Mouse (Mus musculus) embryonic facial prominence, embryonic 15.5 days (tissue): Measurements from ENCODE around the gene Rab6b. TPM values are rescaled to one million over a fixed set of nuclear protein-coding genes. Genes with fewer than 3 reads are reported as not detected.

Experiments used
- ATAC-seq: fragments of 200-750 bp; cut with Nextera tagmentation; 2 replicates; pipeline ENCODE4 v1.8.0; 2017; ENCODE audit warnings: low read depth, moderate TSS enrichment; ENCODE audit not compliant: insufficient number of reproducible peaks, low FRiP score, low TSS enrichment
- H3K27ac ChIP-seq: fragments of 300-500 bp; sonication (generic); replicated peaks from 2 replicates; pipeline ENCODE4 v1.5.1; 2015; ENCODE audit warnings: mild to moderate bottlenecking, inconsistent platforms
- H3K27me3 ChIP-seq: fragments of 300-500 bp; sonication (generic); 2 replicates; pipeline ENCODE4 v1.6.1; 2015; ENCODE audit warnings: inconsistent platforms
- H3K36me3 ChIP-seq: fragments of 300-500 bp; sonication (generic); 2 replicates; pipeline ENCODE4 v1.6.1; 2015; ENCODE audit warnings: mild to moderate bottlenecking, inconsistent platforms
- H3K4me1 ChIP-seq: fragments of 300-500 bp; sonication (generic); 2 replicates; pipeline ENCODE4 v1.6.1; 2015; ENCODE audit warnings: inconsistent platforms
- H3K4me2 ChIP-seq: fragments of 300-500 bp; sonication (generic); replicated peaks from 2 replicates; pipeline ENCODE4 v1.6.1; 2015; ENCODE audit warnings: mild to moderate bottlenecking, inconsistent platforms
- H3K4me3 ChIP-seq: fragments of 300-500 bp; sonication (generic); replicated peaks from 2 replicates; pipeline ENCODE4 v1.5.1; 2015; ENCODE audit warnings: mild to moderate bottlenecking, inconsistent platforms
- H3K9ac ChIP-seq: fragments of 300-500 bp; sonication (generic); 2 replicates; pipeline ENCODE4 v1.6.1; 2015; ENCODE audit warnings: inconsistent platforms
- H3K9me3 ChIP-seq: fragments of 300-500 bp; sonication (generic); replicated peaks from 2 replicates; pipeline ENCODE4 v1.6.1; 2016; ENCODE audit warnings: inconsistent platforms
- WGBS: fragments of 180-500 bp; shearing (Covaris S2); methylation state at CpG from one replicate; pipeline ENCODE4 v1.1.7; 2015; 5-methylcytosine and 5-hydroxymethylcytosine counted together
- polyA plus RNA-seq: library from polyadenylated mRNA; unstranded; fragments of >200 nt; fragmentation: Nextera tagmentation; extraction: Ambion mirVana; gene quantifications from 2 replicates; pipeline ENCODE4 v1.2.1, GENCODE M21; 2015

Rab6b gene
- polyA plus RNA-seq, 1 experiment from 2014 or later = 10.2 TPM

DNA sequence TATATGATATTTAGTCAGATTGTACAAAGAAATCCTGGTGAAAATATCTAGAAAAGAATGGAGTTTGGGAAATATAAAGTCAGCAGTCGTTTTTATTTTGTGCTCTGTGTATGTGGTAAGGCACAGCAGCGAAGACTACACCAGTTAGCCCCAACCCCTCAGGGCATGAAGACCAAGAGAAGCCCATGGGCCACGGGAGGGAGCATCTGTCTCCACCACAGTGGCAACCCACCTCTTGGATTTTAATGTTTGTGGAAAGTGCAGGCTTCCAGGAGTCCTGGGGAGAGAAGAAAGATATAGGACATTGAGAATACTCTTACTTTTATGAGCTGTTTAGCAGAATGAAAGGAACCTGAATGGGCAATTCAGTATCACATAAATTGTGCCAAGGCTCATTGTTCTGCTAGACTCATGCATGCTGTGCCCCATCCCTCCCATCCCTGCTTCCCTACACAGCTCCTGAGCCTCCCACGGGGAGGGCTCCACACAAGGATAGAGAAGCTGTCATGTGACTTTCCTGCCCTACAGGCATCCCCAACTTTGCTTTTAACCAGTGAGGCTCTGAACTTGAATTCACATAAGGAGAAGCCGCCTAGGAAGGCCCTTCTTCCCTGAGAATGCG is 97.3 kb downstream of the Rab6b start:
- H3K27me3 ChIP-seq = no peaks in the 10 kb centered on the region
- H3K4me1 ChIP-seq = peaks cover 4% of the 10 kb centered on the region; the same call in 1 of the 2 replicates
- ATAC-seq = no peak
- no peak overlapping the region for H3K9ac ChIP-seq
- 47% methylated on average over 6 of the region's 6 CpGs for WGBS
- H3K9me3 ChIP-seq = no peaks in the 10 kb centered on the region
- no peak overlapping the region for H3K4me3 ChIP-seq
- H3K27ac ChIP-seq = no peak overlapping the region
- no peaks in the 10 kb centered on the region for H3K36me3 ChIP-seq
- no peak overlapping the region for H3K4me2 ChIP-seq

DNA sequence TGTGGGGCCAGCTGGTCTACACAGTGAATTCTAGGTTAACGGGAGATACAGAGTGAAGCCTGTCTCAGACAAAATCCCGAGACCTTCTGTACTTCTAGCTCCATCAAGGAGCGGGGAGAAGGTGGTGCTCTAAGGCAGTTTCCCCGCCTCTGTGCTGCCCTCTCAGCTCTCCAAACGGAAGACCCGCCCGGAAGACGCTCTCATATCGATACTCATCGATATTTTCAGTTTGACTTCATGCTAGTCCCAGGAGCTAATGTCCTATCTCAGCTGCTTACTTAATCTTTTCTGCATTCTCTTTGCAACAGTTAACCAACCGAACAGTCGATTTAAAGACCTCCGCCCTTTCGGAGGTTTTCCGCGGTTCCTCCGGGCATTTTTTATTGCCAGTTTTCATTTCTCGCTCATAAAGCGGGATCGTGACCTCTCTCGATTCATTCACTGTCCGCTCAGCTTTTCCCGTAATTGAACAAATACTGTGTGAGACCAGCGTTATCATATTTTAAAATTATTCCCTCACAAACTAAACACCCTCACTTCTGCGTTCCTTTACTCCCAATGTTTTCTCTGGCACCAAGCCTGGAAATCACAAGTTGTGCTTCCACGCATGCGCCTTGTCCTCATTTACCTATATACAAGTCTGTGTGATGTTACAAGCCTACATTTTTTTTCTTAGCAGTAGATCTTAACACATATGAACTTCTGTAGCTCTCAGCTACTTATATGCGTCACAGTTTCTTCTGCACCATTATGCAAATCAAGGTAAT is 101.2 kb downstream of the Rab6b start:
- H3K9ac ChIP-seq = no peak overlapping the region
- 73% methylated on average over 28 of the region's 28 CpGs for WGBS
- no peaks in the 10 kb centered on the region for H3K36me3 ChIP-seq
- H3K4me2 ChIP-seq = peak overlapping the region; percentile 8; the same call in 1 of the 2 replicates
- ATAC-seq = no peak
- no peak overlapping the region for H3K27ac ChIP-seq
- H3K4me3 ChIP-seq = peak overlapping the region; percentile 5
- no peaks in the 10 kb centered on the region for H3K27me3 ChIP-seq
- H3K9me3 ChIP-seq = no peaks in the 10 kb centered on the region
- peaks cover 4% of the 10 kb centered on the region; the same call in 1 of the 2 replicates for H3K4me1 ChIP-seq

DNA sequence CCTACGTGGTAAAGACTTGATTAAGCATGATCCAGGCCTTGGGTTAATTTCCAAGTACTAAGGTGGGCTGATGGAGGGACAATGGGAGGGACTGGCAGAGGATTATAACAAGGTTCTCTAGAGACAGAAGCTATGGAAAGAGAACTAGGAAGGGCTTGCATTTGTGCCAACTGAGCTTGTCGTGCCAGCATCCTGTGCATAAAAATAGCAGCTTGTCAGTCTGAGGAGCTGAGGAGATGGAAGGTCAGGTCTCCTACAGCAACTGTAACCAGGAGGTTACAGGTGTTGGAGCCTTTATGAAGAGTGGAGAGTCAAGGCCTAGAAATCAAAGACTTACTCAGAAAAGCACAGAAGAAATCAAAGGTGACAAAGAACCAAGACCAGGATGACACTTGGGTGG is 102.0 kb downstream of the Rab6b start:
- Histone ChIP-seq H3K27me3 (no peaks in the 10 kb centered on the region), H3K9ac (no peak overlapping the region), H3K4me3 (no peak overlapping the region), H3K4me1 (no peaks in the 10 kb centered on the region), H3K27ac (no peak overlapping the region), H3K9me3 (no peaks in the 10 kb centered on the region), H3K36me3 (no peaks in the 10 kb centered on the region), H3K4me2 (no peak overlapping the region)
- ATAC-seq = no peak
- WGBS = 62% methylated on average over 2 of the region's 2 CpGs

DNA sequence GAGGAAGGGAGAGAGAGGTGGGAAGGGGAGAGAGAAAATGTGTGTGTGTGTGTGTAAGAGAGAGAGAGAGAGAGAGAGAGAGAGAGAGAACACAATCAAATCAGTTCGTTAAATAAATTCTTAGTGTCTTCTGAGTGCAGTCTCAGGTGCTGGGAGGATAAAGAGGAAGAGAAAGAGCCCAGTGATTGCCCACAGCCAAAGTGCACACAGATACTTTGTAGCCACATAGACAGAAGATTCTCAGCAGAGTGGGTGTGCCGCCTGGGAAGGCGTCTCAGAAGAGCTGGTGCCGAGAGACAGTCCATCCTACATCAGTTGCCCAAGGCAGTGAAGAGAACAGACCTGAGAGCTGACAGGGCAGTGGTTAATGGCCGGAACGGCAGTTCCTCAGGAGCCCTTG is 102.7 kb downstream of the Rab6b start:
- H3K4me1 ChIP-seq = no peaks in the 10 kb centered on the region
- H3K36me3 ChIP-seq = no peaks in the 10 kb centered on the region
- H3K9ac ChIP-seq = no peak overlapping the region
- no peak for ATAC-seq
- WGBS = 73% methylated on average over 6 of the region's 6 CpGs
- H3K27me3 ChIP-seq = no peaks in the 10 kb centered on the region
- no peak overlapping the region for H3K27ac ChIP-seq
- no peaks in the 10 kb centered on the region for H3K9me3 ChIP-seq
- no peak overlapping the region for H3K4me2 ChIP-seq
- no peak overlapping the region for H3K4me3 ChIP-seq

DNA sequence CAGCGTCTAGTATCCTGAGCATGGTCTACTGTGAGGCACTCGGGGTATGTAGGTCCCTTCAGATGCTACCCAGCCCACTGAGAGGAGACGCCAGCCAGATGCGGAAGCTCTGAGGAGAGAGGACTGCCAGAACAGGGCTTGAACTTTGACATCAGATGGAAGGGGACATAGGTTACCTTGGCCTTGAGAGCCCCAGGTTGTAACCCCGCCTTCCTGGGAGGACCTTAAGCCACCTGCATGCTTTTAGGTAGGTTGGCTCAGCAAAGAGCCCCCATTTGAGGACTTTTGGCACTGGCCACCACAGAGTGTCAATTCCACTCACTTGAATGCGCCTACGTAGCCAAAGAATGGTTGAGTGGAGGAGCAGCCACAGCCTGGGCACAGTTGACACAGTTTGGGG is 113.1 kb downstream of the Rab6b start:
- Histone ChIP-seq H3K4me2 (no peak overlapping the region), H3K9ac (no peak overlapping the region), H3K4me1 (no peaks in the 10 kb centered on the region), H3K36me3 (no peaks in the 10 kb centered on the region), H3K27me3 (no peaks in the 10 kb centered on the region), H3K4me3 (no peak overlapping the region), H3K27ac (no peak overlapping the region), H3K9me3 (no peaks in the 10 kb centered on the region)
- WGBS = 93% methylated on average over 7 of the region's 7 CpGs
- no peak for ATAC-seq

DNA sequence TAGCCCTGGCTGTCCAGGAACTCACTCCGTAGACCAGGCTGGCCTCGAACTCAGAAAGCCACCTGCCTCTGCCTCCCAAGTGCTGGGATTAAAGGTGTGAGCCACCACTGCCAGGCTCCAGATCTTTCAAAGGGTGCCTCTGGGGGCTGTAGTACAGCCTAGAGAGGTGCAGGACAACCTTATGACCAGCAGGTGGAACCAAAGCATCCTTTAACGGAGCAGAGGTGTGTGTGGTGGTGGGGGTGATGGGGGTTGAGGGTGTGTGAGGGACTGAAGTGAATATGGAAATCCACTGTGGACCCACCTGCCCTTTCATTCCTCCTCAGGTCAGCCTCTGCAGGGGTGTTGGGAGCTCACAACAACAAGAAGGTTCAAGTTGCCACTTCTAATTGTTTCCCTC is 113.9 kb downstream of the Rab6b start:
- no peaks in the 10 kb centered on the region for H3K36me3 ChIP-seq
- no peak overlapping the region for H3K27ac ChIP-seq
- peaks cover 7% of the 10 kb centered on the region; the same call in 1 of the 2 replicates for H3K4me1 ChIP-seq
- ATAC-seq = 0 out of 2 replicates have a peak, but pooled peaks have one; percentile 46
- H3K9me3 ChIP-seq = no peaks in the 10 kb centered on the region
- H3K4me2 ChIP-seq = no peak overlapping the region
- H3K9ac ChIP-seq = no peak overlapping the region
- no peaks in the 10 kb centered on the region for H3K27me3 ChIP-seq
- 67% methylated on average over 3 of the region's 3 CpGs for WGBS
- no peak overlapping the region for H3K4me3 ChIP-seq

DNA sequence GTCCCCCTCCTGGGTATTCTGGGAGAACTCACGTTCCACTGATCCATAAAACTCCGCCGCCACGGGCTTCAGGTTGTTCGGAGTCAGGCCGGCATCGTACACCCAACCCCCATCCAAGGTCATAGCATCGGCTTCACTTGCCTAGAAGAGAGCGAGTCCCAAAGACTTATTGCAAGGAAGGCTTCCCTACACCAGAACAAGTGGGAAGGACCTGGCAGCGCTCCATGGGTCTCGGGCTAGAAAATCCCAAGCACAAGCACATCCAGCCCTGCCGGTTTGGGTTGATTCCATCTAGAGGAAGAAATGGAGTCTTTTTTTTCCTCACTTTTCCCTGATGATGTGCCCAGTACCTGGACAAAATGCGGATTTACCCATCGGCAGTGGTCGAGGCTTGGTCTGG is 115.2 kb downstream of the Rab6b start:
- H3K36me3 ChIP-seq = no peaks in the 10 kb centered on the region
- H3K27me3 ChIP-seq = no peaks in the 10 kb centered on the region

DNA sequence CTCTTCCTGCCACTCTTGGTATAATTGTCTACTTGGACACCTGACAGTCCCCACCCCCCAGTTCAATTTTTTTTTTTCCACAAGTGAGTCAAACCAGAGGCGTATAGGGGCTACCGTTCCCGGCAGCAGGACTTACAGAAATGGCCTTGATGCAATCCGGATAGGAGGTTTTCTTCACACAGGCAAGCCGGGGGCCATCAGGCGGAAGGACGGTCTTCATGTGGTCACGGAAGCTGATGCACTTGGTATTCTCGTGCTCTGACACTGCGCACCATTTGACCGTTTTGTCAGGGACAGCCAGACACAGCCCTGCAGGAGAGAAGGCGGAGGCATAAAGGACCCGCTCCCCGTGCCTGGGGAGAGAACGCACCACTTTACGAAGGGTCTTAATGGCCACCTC is 116.2 kb downstream of the Rab6b start:
- 92% methylated on average over 16 of the region's 16 CpGs for whole genome bisulfite sequencing

More for the DNA sequence above, 115.2 kb downstream of the Rab6b start:
- Histone ChIP-seq H3K4me3 (no peak overlapping the region), H3K4me2 (no peak overlapping the region), H3K4me1 (peaks cover 9% of the 10 kb centered on the region; the same call in 1 of the 2 replicates), H3K9ac (no peak overlapping the region), H3K9me3 (no peaks in the 10 kb centered on the region), H3K27ac (no peak overlapping the region)
- no peak for ATAC-seq
- 84% methylated on average over 15 of the region's 15 CpGs for WGBS

DNA sequence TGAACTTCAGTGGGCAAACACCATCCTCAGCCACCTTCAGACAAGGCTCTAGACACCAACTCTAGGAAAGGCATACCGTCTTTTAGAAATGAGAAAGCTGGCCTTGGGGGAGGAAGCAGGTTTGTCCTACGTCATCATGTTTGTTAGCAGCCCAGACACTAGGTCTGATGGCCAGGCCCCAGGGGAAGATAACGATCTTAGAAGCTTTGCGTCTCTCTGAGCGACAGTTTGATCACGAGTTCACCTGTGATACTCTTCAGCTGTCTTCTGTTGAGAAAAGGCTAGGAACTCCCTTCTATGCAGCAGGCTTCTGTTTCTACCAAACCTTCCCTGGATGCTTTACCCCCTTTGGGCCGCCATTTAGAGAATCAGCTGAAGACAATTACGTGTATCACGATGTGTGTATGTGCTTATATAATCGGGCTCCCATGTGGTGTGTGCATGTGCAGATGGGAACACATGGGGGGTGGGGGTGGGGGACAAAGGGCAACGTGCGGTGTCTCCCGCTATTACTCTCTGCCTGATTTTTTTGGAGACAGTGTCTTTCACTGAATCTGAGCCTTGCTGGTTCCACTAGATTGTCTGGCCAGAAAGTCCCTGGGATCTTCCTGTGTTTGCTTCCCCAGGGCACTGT is 116.9 kb downstream of the Rab6b start:
- no peaks in the 10 kb centered on the region for H3K27me3 ChIP-seq
- no peaks in the 10 kb centered on the region for H3K36me3 ChIP-seq
- no peaks in the 10 kb centered on the region for H3K9me3 ChIP-seq
- ATAC-seq = no peak
- H3K9ac ChIP-seq = no peak overlapping the region
- H3K27ac ChIP-seq = no peak overlapping the region
- H3K4me2 ChIP-seq = no peak overlapping the region
- H3K4me3 ChIP-seq = no peak overlapping the region
- H3K4me1 ChIP-seq = peaks cover 9% of the 10 kb centered on the region; the same call in 1 of the 2 replicates
- WGBS = 57% methylated on average over 13 of the region's 13 CpGs

More for the DNA sequence above, 116.2 kb downstream of the Rab6b start:
- no peak overlapping the region for H3K4me3 ChIP-seq
- no peaks in the 10 kb centered on the region for H3K36me3 ChIP-seq
- no peak overlapping the region for H3K4me2 ChIP-seq
- H3K9ac ChIP-seq = no peak overlapping the region
- H3K4me1 ChIP-seq = peaks cover 9% of the 10 kb centered on the region; the same call in 1 of the 2 replicates
- no peaks in the 10 kb centered on the region for H3K9me3 ChIP-seq
- no peak for ATAC-seq
- no peak overlapping the region for H3K27ac ChIP-seq
- H3K27me3 ChIP-seq = no peaks in the 10 kb centered on the region

DNA sequence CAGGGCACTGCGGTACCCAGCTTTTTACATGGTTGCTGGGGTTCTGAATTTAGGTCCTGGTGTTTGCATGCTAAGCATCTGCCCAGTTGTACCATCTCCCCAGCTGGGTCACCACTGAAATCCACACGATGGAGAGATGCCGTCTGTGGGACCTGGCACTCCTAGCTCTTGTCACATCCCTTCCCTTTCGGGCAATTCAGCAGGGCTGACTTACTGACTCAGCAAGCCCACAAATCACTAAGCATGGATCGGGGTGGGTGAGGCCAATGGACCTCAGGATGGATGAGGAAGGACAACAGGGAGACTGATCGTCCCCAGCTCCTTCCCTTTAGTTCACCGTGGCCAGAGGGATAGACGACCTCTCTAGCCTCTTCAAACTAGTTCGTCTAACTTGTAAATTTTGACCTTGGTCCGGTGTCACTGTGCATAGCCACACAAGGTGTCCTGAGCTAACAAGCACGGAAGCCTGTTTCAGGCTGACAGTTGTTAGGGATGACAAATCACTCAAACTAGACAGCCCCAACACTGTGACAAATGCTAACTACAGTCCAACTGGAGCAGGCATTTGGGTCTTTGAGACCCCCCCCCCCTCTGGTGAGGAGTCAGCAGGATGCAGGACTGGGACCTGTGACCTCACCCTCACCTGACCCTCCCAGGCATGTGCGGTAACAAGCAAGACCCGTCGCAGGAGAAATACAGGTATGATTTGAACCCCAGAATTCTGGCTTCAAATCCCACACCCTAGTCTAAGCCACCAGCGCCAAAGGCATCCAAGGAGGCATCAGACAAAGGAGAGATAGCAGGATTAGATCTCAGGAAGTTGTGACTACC is 117.7 kb downstream of the Rab6b start:
- 87% methylated on average over 15 of the region's 15 CpGs for WGBS
- no peak for ATAC-seq
- no peaks in the 10 kb centered on the region for H3K9me3 ChIP-seq
- H3K4me3 ChIP-seq = no peak overlapping the region
- no peaks in the 10 kb centered on the region for H3K36me3 ChIP-seq
- no peak overlapping the region for H3K4me2 ChIP-seq
- H3K4me1 ChIP-seq = peaks cover 10% of the 10 kb centered on the region; the same call in 1 of the 2 replicates
- no peak overlapping the region for H3K27ac ChIP-seq
- H3K9ac ChIP-seq = no peak overlapping the region
- no peaks in the 10 kb centered on the region for H3K27me3 ChIP-seq
